Mouse (Mus musculus) telencephalon, adult 2 months (tissue): ENCODE results near the gene Tor2a.
A peak's percentile ranks its signal among the peaks of the same experiment; 100 is the strongest.

Experiments
- DNase-seq: peaks from one replicate; pipeline ENCODE4 v3.0.0-alpha.2; 2011; ENCODE audit warnings: low read depth, low spot score

Gene Tor2a

GRCm38 (mm10) chr2:32757056-32757845 lies at the start of gene Tor2a:
Tor2a (plus strand) TSS chr2:32757234.
- peak; percentile 96 for DNase-seq

- DNase-seq, result no peak
These were observed 48.4 kb upstream of the Tor2a start for GRCm38 (mm10) chr2:32708643-32709042.

- no peak for DNase-seq
These were observed 47.4 kb upstream of the Tor2a start for GRCm38 (mm10) chr2:32709521-32710137.

GRCm38 (mm10) chr2:32710425-32710824 lies 46.6 kb upstream of the Tor2a start:
- no peak for DNase-seq

GRCm38 (mm10) chr2:32711301-32712056 lies 45.6 kb upstream of the Tor2a start:
- no peak for DNase-seq

GRCm38 (mm10) chr2:32712108-32712551 lies 44.9 kb upstream of the Tor2a start:
- DNase-seq, result no peak

- peak; percentile 75 for DNase-seq
These were observed 44.5 kb upstream of the Tor2a start for GRCm38 (mm10) chr2:32712586-32712933.

GRCm38 (mm10) chr2:32712934-32713817 lies 43.9 kb upstream of the Tor2a start, which contains the start of gene Cdk9:
Cdk9 (minus strand) TSS chr2:32713076.
- peak; percentile 73 for DNase-seq

GRCm38 (mm10) chr2:32714117-32714986 lies 42.7 kb upstream of the Tor2a start:
- no peak for DNase-seq

- no peak for DNase-seq
These were observed 42.0 kb upstream of the Tor2a start for GRCm38 (mm10) chr2:32714987-32715425.

- DNase-seq, result no peak
These were observed 38.3 kb upstream of the Tor2a start for GRCm38 (mm10) chr2:32718761-32719160.

- DNase-seq, result no peak
These were observed 37.0 kb upstream of the Tor2a start for GRCm38 (mm10) chr2:32720053-32720452.

- DNase-seq, result no peak
These were observed 36.3 kb upstream of the Tor2a start, which contains the start of gene Sh2d3c for GRCm38 (mm10) chr2:32720681-32721229. Sh2d3c (plus strand) TSS chr2:32721055.

GRCm38 (mm10) chr2:32722046-32722445 lies 35.0 kb upstream of the Tor2a start:
- no peak for DNase-seq

GRCm38 (mm10) chr2:32722581-32722980 lies 34.5 kb upstream of the Tor2a start:
- no peak for DNase-seq

- no peak for DNase-seq
These were observed 32.9 kb upstream of the Tor2a start for GRCm38 (mm10) chr2:32724149-32724548.

- DNase-seq, result no peak
These were observed 31.9 kb upstream of the Tor2a start for GRCm38 (mm10) chr2:32724832-32725790.

GRCm38 (mm10) chr2:32727435-32727834 lies 29.6 kb upstream of the Tor2a start:
- peak; percentile 90 for DNase-seq

GRCm38 (mm10) chr2:32728463-32728862 lies 28.6 kb upstream of the Tor2a start:
- no peak for DNase-seq
